Mouse (Mus musculus): ENCODE results near the gene Crnkl1. TPM values are rescaled to one million over a fixed set of nuclear protein-coding genes. Genes with fewer than 3 reads are reported as not detected.
A peak's percentile ranks its signal among the peaks of the same experiment; 100 is the strongest.

The Crnkl1 gene
- 27.0 and 27.7 TPM in 2 replicates for polyA plus RNA-seq (2015; fragmentation: Nextera tagmentation; extraction: Ambion mirVana)

- peaks cover 23% of the 10 kb centered on the region for H3K36me3 ChIP-seq
- peak within 1 kb of the TSS; percentile 62 for H3K4me2 ChIP-seq (replicated peaks)
- H3K9ac ChIP-seq: peak within 1 kb of the TSS; percentile 53
- under 1% methylated on average over 61 of the region's 61 CpGs for WGBS
- H3K4me3 ChIP-seq (replicated peaks): peak within 1 kb of the TSS; percentile 89
- no peaks in the 10 kb centered on the region for H3K27me3 ChIP-seq
- H3K4me1 ChIP-seq: peaks cover 9% of the 10 kb centered on the region
- peak; percentile 96 for ATAC-seq (ENCODE audit: insufficient number of reproducible peaks, low FRiP score, low TSS enrichment, low read depth)
- no peak within 1 kb of the TSS for H3K27ac ChIP-seq (replicated peaks)
- no peaks in the 10 kb centered on the region for H3K9me3 ChIP-seq (replicated peaks)
Observed at GRCm38 (mm10) chr2:145934339-145935231, at the start of gene Crnkl1, which contains the start of gene Cfap61. Gene Crnkl1, minus strand, starts transcription at chr2:145935014. Gene Cfap61, plus strand, starts transcription at chr2:145934784.

GRCm38 (mm10) chr2:145982317-145983045, 47.7 kb upstream of the Crnkl1 start:
- Histone ChIP-seq H3K27me3 (no peaks in the 10 kb centered on the region), H3K4me3 (replicated peaks) (no peak overlapping the region), H3K9ac (no peak overlapping the region), H3K4me2 (replicated peaks) (no peak overlapping the region), H3K9me3 (replicated peaks) (no peaks in the 10 kb centered on the region), H3K4me1 (peaks cover 9% of the 10 kb centered on the region; the same call in 1 of the 2 replicates), H3K27ac (replicated peaks) (no peak overlapping the region), H3K36me3 (no peaks in the 10 kb centered on the region)
- WGBS: 62% methylated on average over 9 of the region's 9 CpGs
- no peak for ATAC-seq (ENCODE audit: insufficient number of reproducible peaks, low FRiP score, low TSS enrichment, low read depth)

DNA sequence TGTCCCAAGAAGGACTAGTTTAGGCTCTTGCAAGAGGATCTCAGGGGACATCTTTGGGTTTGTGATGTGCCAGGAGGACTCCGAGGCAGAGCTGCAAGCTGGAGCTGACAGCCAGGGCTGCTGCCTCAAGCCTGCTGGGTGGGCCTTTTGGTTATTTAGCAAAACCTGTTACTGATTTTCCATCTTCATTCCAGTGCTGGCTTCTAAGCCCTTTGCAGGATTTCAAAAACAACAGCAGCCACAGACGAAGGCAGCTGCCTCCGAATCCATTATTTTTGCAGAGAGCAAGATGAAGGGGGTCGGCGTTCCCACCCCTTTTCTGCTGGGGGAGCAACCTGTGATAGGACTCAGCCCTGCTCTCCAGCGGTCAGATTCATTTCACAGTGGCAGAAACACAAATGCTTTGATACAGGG, 46.9 kb upstream of the Crnkl1 start:
- no peak overlapping the region for H3K27ac ChIP-seq (replicated peaks)
- H3K27me3 ChIP-seq: no peaks in the 10 kb centered on the region
- no peak overlapping the region for H3K9ac ChIP-seq
- peaks cover 9% of the 10 kb centered on the region; the same call in 1 of the 2 replicates for H3K4me1 ChIP-seq
- no peaks in the 10 kb centered on the region for H3K9me3 ChIP-seq (replicated peaks)
- no peaks in the 10 kb centered on the region for H3K36me3 ChIP-seq
- 15% methylated on average over 6 of the region's 6 CpGs for WGBS
- H3K4me3 ChIP-seq (replicated peaks): no peak overlapping the region
- no peak overlapping the region for H3K4me2 ChIP-seq (replicated peaks)
- no peak for ATAC-seq (ENCODE audit: insufficient number of reproducible peaks, low FRiP score, low TSS enrichment, low read depth)

- H3K27me3 ChIP-seq: no peaks in the 10 kb centered on the region
- H3K4me2 ChIP-seq (replicated peaks): no peak overlapping the region
- no peak overlapping the region for H3K27ac ChIP-seq (replicated peaks)
- WGBS: 81% methylated on average over 9 of the region's 9 CpGs
- no peak for ATAC-seq (ENCODE audit: insufficient number of reproducible peaks, low FRiP score, low TSS enrichment, low read depth)
- H3K9me3 ChIP-seq (replicated peaks): no peaks in the 10 kb centered on the region
- H3K4me3 ChIP-seq (replicated peaks): no peak overlapping the region
- H3K4me1 ChIP-seq: peaks cover 9% of the 10 kb centered on the region; the same call in 1 of the 2 replicates
- H3K9ac ChIP-seq: no peak overlapping the region
- H3K36me3 ChIP-seq: no peaks in the 10 kb centered on the region
Observed at GRCm38 (mm10) chr2:145980881-145981280, 46.1 kb upstream of the Crnkl1 start.

DNA sequence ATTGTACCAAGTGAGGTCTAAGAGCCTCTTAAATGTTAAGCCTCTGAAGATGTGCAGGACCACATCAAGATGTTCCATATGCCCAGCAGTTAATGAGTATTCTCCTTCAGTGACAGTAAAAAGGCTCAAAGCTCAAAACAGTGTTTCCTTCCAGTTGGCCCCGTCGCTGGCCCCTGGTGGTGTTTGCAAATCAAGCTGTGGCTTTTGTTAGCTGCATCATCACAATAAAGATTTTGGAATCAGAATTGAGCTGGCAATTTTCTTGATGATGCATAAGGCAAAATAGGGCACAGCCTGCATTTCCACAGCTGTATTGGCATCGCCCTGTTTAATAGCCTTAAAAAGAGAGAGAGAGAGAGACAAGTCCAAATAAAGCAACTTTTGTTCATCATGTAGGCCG, 44.8 kb upstream of the Crnkl1 start:
- Histone ChIP-seq H3K9me3 (replicated peaks) (no peaks in the 10 kb centered on the region), H3K9ac (no peak overlapping the region), H3K27me3 (no peaks in the 10 kb centered on the region), H3K4me3 (replicated peaks) (no peak overlapping the region), H3K4me2 (replicated peaks) (no peak overlapping the region), H3K4me1 (peaks cover 9% of the 10 kb centered on the region; the same call in 1 of the 2 replicates), H3K27ac (replicated peaks) (no peak overlapping the region), H3K36me3 (no peaks in the 10 kb centered on the region)
- ATAC-seq (ENCODE audit: insufficient number of reproducible peaks, low FRiP score, low TSS enrichment, low read depth): no peak
- 63% methylated on average over 4 of the region's 4 CpGs for WGBS

DNA sequence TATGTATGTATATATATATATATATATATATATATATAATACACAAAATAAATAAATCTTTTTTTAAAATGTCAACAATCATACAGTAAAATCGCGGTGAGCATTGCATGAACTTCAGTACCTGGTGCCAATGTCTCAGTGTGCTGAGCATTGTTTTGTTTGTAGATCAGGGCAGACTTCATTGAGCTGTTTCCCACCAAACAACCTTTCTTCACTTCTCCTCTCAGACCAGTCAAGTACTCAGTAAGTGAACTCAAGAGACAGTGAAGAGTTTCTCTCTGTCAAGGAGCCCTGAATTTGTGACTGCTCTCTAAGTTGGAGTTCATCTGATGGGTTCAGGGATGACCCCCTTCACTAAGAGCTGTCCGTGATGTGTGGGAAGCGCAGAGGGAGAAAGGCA, 37.8 kb upstream of the Crnkl1 start:
- H3K36me3 ChIP-seq: no peaks in the 10 kb centered on the region
- no peak overlapping the region for H3K4me2 ChIP-seq (replicated peaks)
- no peaks in the 10 kb centered on the region for H3K4me1 ChIP-seq
- H3K9me3 ChIP-seq (replicated peaks): no peaks in the 10 kb centered on the region
- no peak for ATAC-seq (ENCODE audit: insufficient number of reproducible peaks, low FRiP score, low TSS enrichment, low read depth)
- H3K27me3 ChIP-seq: no peaks in the 10 kb centered on the region
- no peak overlapping the region for H3K27ac ChIP-seq (replicated peaks)
- H3K9ac ChIP-seq: no peak overlapping the region
- no peak overlapping the region for H3K4me3 ChIP-seq (replicated peaks)
- 93% methylated on average over 4 of the region's 4 CpGs for WGBS

DNA sequence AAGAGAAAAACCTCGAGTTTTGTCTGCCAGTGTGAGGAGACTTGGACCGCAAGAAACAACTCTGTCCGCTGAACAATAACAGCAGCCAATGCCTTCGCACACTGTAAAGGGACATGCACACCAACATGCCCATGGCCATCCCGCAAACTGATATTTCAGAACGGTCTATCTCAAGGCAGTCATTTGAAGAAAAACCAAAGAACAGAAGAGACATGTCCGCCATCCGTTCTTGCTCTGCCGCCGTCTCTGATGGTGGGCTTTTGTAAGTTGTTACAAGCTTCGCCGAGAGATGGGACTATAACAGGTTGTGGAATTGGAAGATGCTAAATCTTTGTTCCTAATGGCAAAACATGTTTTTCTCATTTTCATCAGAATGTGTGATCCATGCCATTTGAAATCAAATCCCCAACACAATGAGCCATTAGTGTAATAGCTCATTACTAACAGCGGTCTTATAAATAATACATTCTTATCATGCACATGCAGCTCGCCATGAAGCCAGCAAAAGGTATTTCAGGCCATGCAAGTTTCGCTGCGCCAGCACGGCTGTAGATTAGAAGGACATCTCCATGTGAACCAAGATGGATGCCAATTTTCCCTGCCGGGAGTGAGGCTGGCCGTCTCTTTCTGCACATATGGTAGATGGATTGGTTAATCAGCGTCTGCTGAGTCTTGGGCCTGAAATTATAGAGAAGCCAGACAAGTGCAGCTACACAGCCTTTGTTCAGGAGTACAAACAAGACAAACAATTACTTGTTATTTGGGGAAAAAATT, 36.6 kb upstream of the Crnkl1 start:
- Histone ChIP-seq H3K4me1 (no peaks in the 10 kb centered on the region), H3K27me3 (no peaks in the 10 kb centered on the region), H3K9me3 (replicated peaks) (no peaks in the 10 kb centered on the region), H3K36me3 (no peaks in the 10 kb centered on the region), H3K4me2 (replicated peaks) (no peak overlapping the region), H3K4me3 (replicated peaks) (no peak overlapping the region), H3K9ac (no peak overlapping the region), H3K27ac (replicated peaks) (no peak overlapping the region)
- WGBS: 86% methylated on average over 20 of the region's 20 CpGs
- no peak for ATAC-seq (ENCODE audit: insufficient number of reproducible peaks, low FRiP score, low TSS enrichment, low read depth)

GRCm38 (mm10) chr2:145970751-145971150, 35.9 kb upstream of the Crnkl1 start:
- Histone ChIP-seq H3K4me2 (replicated peaks) (no peak overlapping the region), H3K36me3 (no peaks in the 10 kb centered on the region), H3K4me3 (replicated peaks) (no peak overlapping the region), H3K9me3 (replicated peaks) (no peaks in the 10 kb centered on the region), H3K27ac (replicated peaks) (no peak overlapping the region), H3K9ac (no peak overlapping the region), H3K4me1 (no peaks in the 10 kb centered on the region), H3K27me3 (no peaks in the 10 kb centered on the region)
- ATAC-seq (ENCODE audit: insufficient number of reproducible peaks, low FRiP score, low TSS enrichment, low read depth): no peak
- WGBS: 86% methylated on average over 12 of the region's 12 CpGs

- Histone ChIP-seq H3K9ac (no peak overlapping the region), H3K27ac (replicated peaks) (no peak overlapping the region), H3K4me2 (replicated peaks) (no peak overlapping the region), H3K27me3 (no peaks in the 10 kb centered on the region), H3K4me1 (no peaks in the 10 kb centered on the region), H3K9me3 (replicated peaks) (no peaks in the 10 kb centered on the region), H3K4me3 (replicated peaks) (no peak overlapping the region), H3K36me3 (no peaks in the 10 kb centered on the region)
- no peak for ATAC-seq (ENCODE audit: insufficient number of reproducible peaks, low FRiP score, low TSS enrichment, low read depth)
- 82% methylated on average over 5 of the region's 5 CpGs for WGBS
Observed at GRCm38 (mm10) chr2:145961861-145962260, 27.0 kb upstream of the Crnkl1 start.

GRCm38 (mm10) chr2:145958551-145958950, 23.7 kb upstream of the Crnkl1 start:
- no peak overlapping the region for H3K27ac ChIP-seq (replicated peaks)
- H3K9me3 ChIP-seq (replicated peaks): no peaks in the 10 kb centered on the region
- H3K9ac ChIP-seq: no peak overlapping the region
- no peak overlapping the region for H3K4me2 ChIP-seq (replicated peaks)
- 84% methylated on average over 7 of the region's 7 CpGs for WGBS
- ATAC-seq (ENCODE audit: insufficient number of reproducible peaks, low FRiP score, low TSS enrichment, low read depth): no peak
- no peaks in the 10 kb centered on the region for H3K4me1 ChIP-seq
- H3K27me3 ChIP-seq: no peaks in the 10 kb centered on the region
- no peaks in the 10 kb centered on the region for H3K36me3 ChIP-seq
- no peak overlapping the region for H3K4me3 ChIP-seq (replicated peaks)

DNA sequence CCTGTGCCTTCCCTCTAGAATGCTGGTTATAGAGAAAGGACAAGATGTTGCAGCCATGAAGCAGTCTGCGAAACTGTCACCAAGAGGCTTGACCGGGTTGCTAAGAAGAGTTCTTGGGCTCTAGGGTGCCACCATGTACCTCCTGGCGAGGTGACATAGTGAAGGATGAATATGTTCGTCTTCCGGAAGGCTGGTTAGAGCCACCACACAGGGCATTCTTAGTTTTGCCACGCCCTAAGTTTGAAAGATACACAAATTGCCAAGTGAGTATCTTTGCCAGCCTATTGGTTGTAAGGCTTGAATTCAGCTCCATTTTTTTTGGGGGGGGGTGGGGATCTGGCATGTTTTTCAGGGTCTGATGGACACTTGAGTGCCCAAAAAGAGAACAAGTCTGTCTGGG, 23.3 kb upstream of the Crnkl1 start:
- Histone ChIP-seq H3K9me3 (replicated peaks) (no peaks in the 10 kb centered on the region), H3K4me3 (replicated peaks) (no peak overlapping the region), H3K36me3 (no peaks in the 10 kb centered on the region), H3K27ac (replicated peaks) (no peak overlapping the region), H3K4me2 (replicated peaks) (no peak overlapping the region), H3K4me1 (no peaks in the 10 kb centered on the region), H3K9ac (no peak overlapping the region), H3K27me3 (no peaks in the 10 kb centered on the region)
- WGBS: 87% methylated on average over 6 of the region's 6 CpGs
- ATAC-seq (ENCODE audit: insufficient number of reproducible peaks, low FRiP score, low TSS enrichment, low read depth): no peak

Data from embryonic facial prominence, embryonic 15.5 days (tissue).